Mouse (Mus musculus) embryonic fibroblast, embryonic 13.5 days (primary cell): ENCODE results near the gene Spsb1.

ENCODE experiments used
- CTCF ChIP-seq: IDR thresholded peaks from 2 replicates; pipeline ENCODE4 v1.5.1; 2011; ENCODE audit warnings: mild to moderate bottlenecking, control low read depth, low read length, moderate library complexity, borderline replicate concordance; ENCODE audit not compliant: insufficient read depth
- POLR2A ChIP-seq: IDR thresholded peaks from 2 replicates; pipeline ENCODE4 v1.6.1; 2011; ENCODE audit warnings: low read depth, mild to moderate bottlenecking, control low read depth, low read length, moderate library complexity

- TF ChIP-seq POLR2A, result no peak
- no peak for TF ChIP-seq CTCF
Observed at GRCm38 (mm10) chr4:149945194-149945593, 9.6 kb downstream of the Spsb1 start.
